Mouse (Mus musculus) retina, postnatal 1 day (tissue): Measurements from ENCODE around the gene Adcy1.

Experiments
- DNase-seq: peaks from one replicate; pipeline ENCODE4 v3.0.0-alpha.2; 2012

The Adcy1 gene

GRCm38 (mm10) chr11:7192710-7193109 is 129.4 kb downstream of the Adcy1 start:
- no peak for DNase-seq

- no peak for DNase-seq
Measured at GRCm38 (mm10) chr11:7193134-7193533, 129.8 kb downstream of the Adcy1 start.

GRCm38 (mm10) chr11:7194432-7195311 is 131.4 kb downstream of the Adcy1 start:
- no peak for DNase-seq

GRCm38 (mm10) chr11:7195312-7195685 is 132.0 kb downstream of the Adcy1 start:
- no peak for DNase-seq

GRCm38 (mm10) chr11:7197491-7197941 is 134.2 kb downstream of the Adcy1 start, which contains the start of gene Igfbp1:
Igfbp1 (plus strand) TSS chr11:7197782.
- DNase-seq = no peak

- DNase-seq = no peak
Measured at GRCm38 (mm10) chr11:7198006-7198405, 134.7 kb downstream of the Adcy1 start.

GRCm38 (mm10) chr11:7198481-7199256 is 135.4 kb downstream of the Adcy1 start:
- no peak for DNase-seq

- DNase-seq = peak; percentile 82
Measured at GRCm38 (mm10) chr11:7199736-7200392, 136.6 kb downstream of the Adcy1 start.

- no peak for DNase-seq
Measured at GRCm38 (mm10) chr11:7200393-7200783, 137.1 kb downstream of the Adcy1 start.

- DNase-seq = no peak
Measured at GRCm38 (mm10) chr11:7202206-7202605, 138.9 kb downstream of the Adcy1 start.

- no peak for DNase-seq
Measured at GRCm38 (mm10) chr11:7203846-7204245, 140.6 kb downstream of the Adcy1 start.

GRCm38 (mm10) chr11:7210343-7210742 is 147.1 kb downstream of the Adcy1 start:
- peak; percentile 77 for DNase-seq

GRCm38 (mm10) chr11:7211211-7211610 is 147.9 kb downstream of the Adcy1 start:
- peak; percentile 52 for DNase-seq

GRCm38 (mm10) chr11:7212126-7212798 is 149.0 kb downstream of the Adcy1 start:
- peak; percentile 14 for DNase-seq

GRCm38 (mm10) chr11:7213161-7213500 is 149.8 kb downstream of the Adcy1 start:
- DNase-seq = no peak

GRCm38 (mm10) chr11:7213501-7214341 is 150.4 kb downstream of the Adcy1 start, which contains the start of gene Igfbp3:
Igfbp3 (minus strand) TSS chr11:7213923.
- peak; percentile 77 for DNase-seq

- no peak for DNase-seq
Measured at GRCm38 (mm10) chr11:7214342-7214660, 151.0 kb downstream of the Adcy1 start.

GRCm38 (mm10) chr11:7214761-7215160 is 151.5 kb downstream of the Adcy1 start:
- peak; percentile 72 for DNase-seq

- peak; percentile 69 for DNase-seq
Measured at GRCm38 (mm10) chr11:7215703-7216102, 152.4 kb downstream of the Adcy1 start.

GRCm38 (mm10) chr11:7221826-7222225 is 158.5 kb downstream of the Adcy1 start:
- DNase-seq = peak; percentile 33

GRCm38 (mm10) chr11:7226200-7226599 is 162.9 kb downstream of the Adcy1 start:
- no peak for DNase-seq
